Mouse (Mus musculus) bone marrow macrophage, adult 2 months (primary cell): ENCODE data around the gene Epb41l5.

Experiments used
- CTCF ChIP-seq: IDR thresholded peaks from 2 replicates; pipeline ENCODE4 v1.5.1; 2012; ENCODE audit warnings: low read depth, mild to moderate bottlenecking, low read length, moderate library complexity
- POLR2A ChIP-seq: IDR thresholded peaks from 2 replicates; pipeline ENCODE4 v1.6.1; 2012; ENCODE audit warnings: mild to moderate bottlenecking, low read depth, low read length, borderline replicate concordance

DNA sequence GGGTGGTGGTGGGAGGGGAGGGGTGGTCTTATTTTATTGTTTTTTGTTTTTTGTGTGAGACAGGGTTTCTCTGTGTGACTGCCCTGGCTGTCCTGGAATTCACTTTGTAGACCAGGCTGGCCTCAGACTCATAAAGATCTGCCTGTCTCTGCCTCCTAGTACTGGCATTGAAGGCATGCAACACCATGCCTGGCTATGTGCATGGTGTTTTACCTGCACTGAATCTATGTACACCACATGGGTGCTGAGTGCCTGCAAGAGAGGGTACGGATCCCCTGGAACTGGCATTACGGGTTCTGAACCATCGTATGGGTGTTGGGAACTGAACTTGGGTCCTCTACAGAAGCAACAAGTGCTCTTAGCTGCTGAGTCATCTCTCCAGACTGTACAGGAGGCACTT, 142.8 kb downstream of the Epb41l5 start:
- TF ChIP-seq POLR2A (no peak), CTCF (no peak)
